In genomic region chr7:133576281-133576680, GRCm38 (mm10) we compare ENCODE assay signal across 34 mouse cellular contexts. TPM values are rescaled to one million over a fixed set of nuclear protein-coding genes. Genes with fewer than 3 reads are reported as not detected.
"Had no signal": no experiment of that assay in that cellular context is flagged by ENCODE, and none has a peak within 500 bp of the region (broad histone marks: within the 10 kb centered on the region; RNA-seq: fewer than 3 reads in every experiment).

No protein-coding gene starts in this region.

- H3K9me3 ChIP-seq: heart, embryonic 13.5 days; heart, embryonic 15.5 days; hindbrain, embryonic 10.5 days; hindbrain, embryonic 12.5 days; intestine, embryonic 15.5 days; kidney, embryonic 15.5 days; limb, embryonic 10.5 days; limb, embryonic 12.5 days; liver, embryonic 13.5 days; liver, embryonic 15.5 days had no signal

- H3K4me2 ChIP-seq: heart, embryonic 13.5 days; heart, embryonic 15.5 days; hindbrain, embryonic 12.5 days; hindbrain, embryonic 14.5 days; intestine, embryonic 15.5 days; kidney, embryonic 15.5 days; limb, embryonic 12.5 days; liver, embryonic 13.5 days; liver, embryonic 15.5 days had no signal

- H3K36me3 ChIP-seq: heart, embryonic 13.5 days; heart, embryonic 15.5 days; hindbrain, embryonic 10.5 days; hindbrain, embryonic 12.5 days; intestine, embryonic 15.5 days; kidney, embryonic 15.5 days; limb, embryonic 10.5 days; limb, embryonic 12.5 days; liver, embryonic 13.5 days; liver, embryonic 15.5 days had no signal

- H3K4me1 ChIP-seq: heart, embryonic 13.5 days; heart, embryonic 15.5 days; hindbrain, embryonic 12.5 days; liver, embryonic 13.5 days; liver, embryonic 15.5 days had no signal

- ATAC-seq: hindbrain, embryonic 16.5 days; inflammation-experienced regulatory T-cells, adult 6 months; intestine, postnatal 0 days; liver, postnatal 0 days had no signal

- H3K27ac ChIP-seq: gastrocnemius, adult 2 months; heart, adult 2 months; heart, embryonic 13.5 days; heart, embryonic 15.5 days; hindbrain, embryonic 10.5 days; hindbrain, embryonic 12.5 days; hindbrain, embryonic 14.5 days; intestine, embryonic 15.5 days; kidney, embryonic 15.5 days; layer of hippocampus, adult 2 months; left cerebral cortex, adult 2 months; limb, embryonic 10.5 days; limb, embryonic 12.5 days; liver, embryonic 13.5 days; liver, embryonic 15.5 days had no signal

- H3K9ac ChIP-seq: heart, embryonic 13.5 days; heart, embryonic 15.5 days; hindbrain, embryonic 12.5 days; hindbrain, embryonic 14.5 days; intestine, embryonic 15.5 days; kidney, embryonic 15.5 days; limb, embryonic 12.5 days; liver, embryonic 13.5 days; liver, embryonic 15.5 days; liver, postnatal 0 days had no signal

- H3K27me3 ChIP-seq: heart, embryonic 15.5 days; hindbrain, embryonic 12.5 days; intestine, embryonic 15.5 days; kidney, embryonic 15.5 days; limb, embryonic 12.5 days; liver, embryonic 13.5 days; liver, embryonic 15.5 days had no signal

- H3K4me3 ChIP-seq: gastrocnemius, adult 2 months; heart, adult 2 months; heart, embryonic 13.5 days; heart, embryonic 15.5 days; hindbrain, embryonic 10.5 days; hindbrain, embryonic 12.5 days; intestine, embryonic 15.5 days; kidney, embryonic 15.5 days; layer of hippocampus, adult 2 months; left cerebral cortex, adult 2 months; limb, embryonic 10.5 days; limb, embryonic 12.5 days; liver, embryonic 13.5 days; liver, embryonic 15.5 days had no signal

- DNase-seq: gastrocnemius, adult 2 months; gastrocnemius, postnatal 10 days; gastrocnemius, postnatal 25 days; heart, adult 2 months; heart, postnatal 14 days; heart, postnatal 4 days; kidney, adult 2 months; kidney, adult 9 months; kidney, postnatal 25 days; liver, embryonic 13.5 days; liver, postnatal 0 days had no signal

RNA-seq across cellular contexts. Expression of gene Tex36, which starts 25.7 kb away (rescaled TPM):
- total RNA-seq: gastrocnemius, adult 2 months; gastrocnemius, postnatal 10 days; gastrocnemius, postnatal 25 days; gastrocnemius, postnatal 4 days; granulocyte monocyte progenitor cell, adult 5-6 weeks; heart, adult 2 months; heart, postnatal 14 days; heart, postnatal 4 days; layer of hippocampus, adult 2 months; layer of hippocampus, postnatal 25 days; left cerebral cortex, adult 2 months; left cerebral cortex, postnatal 14 days; left cerebral cortex, postnatal 36 days; liver, adult 2 months had no signal
- polyA plus RNA-seq: heart, adult 2 months; heart, embryonic 13.5 days; heart, embryonic 15.5 days; heart, postnatal 0 days; hindbrain, embryonic 12.5 days; hindbrain, embryonic 14.5 days; hindbrain, embryonic 16.5 days; inflammation-experienced regulatory T-cells, adult 6 months; intestine, embryonic 15.5 days; intestine, postnatal 0 days; kidney, adult 2 months; kidney, embryonic 15.5 days; limb, embryonic 10.5 days; limb, embryonic 12.5 days; limb, embryonic 14.5 days; liver, adult 2 months; liver, embryonic 13.5 days; liver, embryonic 15.5 days; liver, postnatal 0 days had no signal
